Mouse (Mus musculus) brown adipose tissue, adult 24 weeks (tissue): ENCODE data around the gene Gtf3c6. TPM values are rescaled to one million over a fixed set of nuclear protein-coding genes. Genes with fewer than 3 reads are reported as not detected.

Experiments used
- H3K27ac ChIP-seq: fragments of 200-500 bp; replicated peaks from 2 replicates; pipeline ENCODE4 v1.5.1; 2012; ENCODE audit warnings: low read depth, mild to moderate bottlenecking, low read length
- H3K4me1 ChIP-seq: fragments of 200-500 bp; 2 replicates; pipeline ENCODE4 v1.6.1; 2012; ENCODE audit warnings: low read length, mixed read lengths; ENCODE audit not compliant: control insufficient read depth, insufficient read depth, insufficient read length
- H3K4me3 ChIP-seq: fragments of 200-500 bp; 2 replicates; pipeline ENCODE4 v1.5.1; 2012; ENCODE audit warnings: low read depth, mild to moderate bottlenecking, low read length, moderate library complexity; ENCODE audit not compliant: insufficient read depth
- polyA plus RNA-seq: library from polyadenylated mRNA; stranded (reverse); fragments of >200 nt; gene quantifications from 2 replicates; pipeline ENCODE4 v1.2.4, GENCODE M21; 2012; ENCODE audit not compliant: missing spikeins, insufficient read depth, insufficient read length

Gene Gtf3c6
- polyA plus RNA-seq, 1 experiment = 70.6 TPM

DNA sequence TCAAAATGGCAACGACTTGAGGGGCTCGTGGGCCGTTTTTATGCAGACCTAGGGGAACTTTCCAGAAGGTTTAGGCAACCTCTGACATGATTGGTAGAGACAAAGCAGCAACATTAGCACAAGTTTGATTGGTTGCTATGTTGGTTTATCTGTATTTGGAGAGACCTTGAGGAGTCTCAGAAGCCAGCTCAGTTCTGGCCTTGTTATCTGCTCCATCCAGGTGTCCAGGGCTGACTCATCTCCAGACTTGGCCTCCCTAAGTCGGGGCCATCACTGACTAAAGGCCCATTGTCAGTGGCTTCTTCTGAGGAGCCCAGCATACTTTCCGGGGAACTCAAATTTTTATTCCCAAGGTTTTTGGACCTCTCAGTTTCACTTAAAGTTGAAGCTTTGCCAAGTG is 16.0 kb upstream of the Gtf3c6 start:
- H3K4me1 ChIP-seq = no peaks in the 10 kb centered on the region

DNA sequence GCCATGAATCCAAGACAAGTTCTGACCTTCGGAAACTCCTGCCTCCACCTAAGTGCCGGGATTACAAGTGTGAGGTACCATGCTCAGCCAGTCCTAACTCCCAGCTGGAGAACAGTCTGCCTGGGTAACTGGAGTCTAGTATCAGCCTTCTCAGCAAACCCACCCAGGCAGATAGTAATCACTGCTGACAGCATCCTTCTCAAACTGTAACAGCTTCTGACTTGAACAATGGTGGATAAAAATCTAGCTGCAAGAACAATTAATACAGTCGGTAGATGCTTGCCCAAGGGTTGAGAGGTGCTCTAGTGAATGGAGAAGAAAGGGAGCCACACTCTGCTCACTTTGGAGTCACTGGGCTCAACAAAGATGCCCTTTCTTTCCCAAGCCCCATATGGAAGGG is 13.3 kb upstream of the Gtf3c6 start:
- no peak overlapping the region for H3K4me3 ChIP-seq
- no peak overlapping the region for H3K27ac ChIP-seq
- H3K4me1 ChIP-seq = no peaks in the 10 kb centered on the region

More for the DNA sequence above, 16.0 kb upstream of the Gtf3c6 start:
- Histone ChIP-seq H3K27ac (no peak overlapping the region), H3K4me3 (no peak overlapping the region)

DNA sequence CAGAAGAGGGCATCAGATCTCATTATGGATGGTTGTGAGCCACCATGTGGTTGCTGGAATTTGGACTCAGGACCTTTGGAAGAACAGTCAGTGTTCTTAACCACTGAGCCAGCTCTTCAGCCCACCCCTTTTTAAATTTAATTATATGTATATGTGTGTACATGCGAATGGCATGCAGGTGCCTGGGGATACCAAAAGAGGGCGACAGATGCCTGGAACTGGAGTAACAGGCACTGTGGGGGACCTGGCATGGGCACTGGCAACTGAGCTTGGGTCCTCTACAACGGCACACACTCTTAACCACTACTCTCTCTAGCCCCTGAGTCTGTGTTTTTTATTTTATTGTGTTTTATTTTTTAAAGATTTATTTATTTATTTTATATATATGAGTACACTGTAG is 7.0 kb upstream of the Gtf3c6 start:
- Histone ChIP-seq H3K4me1 (no peaks in the 10 kb centered on the region), H3K27ac (no peak overlapping the region)

DNA sequence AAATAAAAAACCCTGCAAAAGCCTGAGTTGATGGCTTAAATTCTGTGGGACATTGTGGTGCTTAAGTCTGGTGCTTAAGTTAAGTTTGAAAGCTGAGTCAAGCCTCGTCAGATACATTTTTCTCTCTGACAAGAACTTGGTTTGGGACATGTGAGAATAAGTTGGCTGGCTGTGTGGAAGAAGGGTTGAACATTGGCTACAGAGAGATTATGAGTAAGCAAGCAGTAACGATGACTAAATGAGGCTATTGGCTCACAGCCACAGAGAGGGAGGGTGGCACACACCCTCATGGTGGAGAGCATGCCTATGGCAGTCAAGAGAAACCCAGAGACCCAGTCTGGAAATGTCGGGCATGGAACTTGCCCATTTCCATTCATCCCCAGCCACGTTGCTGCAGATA is 5.8 kb upstream of the Gtf3c6 start:
- Histone ChIP-seq H3K27ac (no peak overlapping the region), H3K4me1 (no peaks in the 10 kb centered on the region), H3K4me3 (no peak overlapping the region)

More for the DNA sequence above, 7.0 kb upstream of the Gtf3c6 start:
- no peak overlapping the region for H3K4me3 ChIP-seq

DNA sequence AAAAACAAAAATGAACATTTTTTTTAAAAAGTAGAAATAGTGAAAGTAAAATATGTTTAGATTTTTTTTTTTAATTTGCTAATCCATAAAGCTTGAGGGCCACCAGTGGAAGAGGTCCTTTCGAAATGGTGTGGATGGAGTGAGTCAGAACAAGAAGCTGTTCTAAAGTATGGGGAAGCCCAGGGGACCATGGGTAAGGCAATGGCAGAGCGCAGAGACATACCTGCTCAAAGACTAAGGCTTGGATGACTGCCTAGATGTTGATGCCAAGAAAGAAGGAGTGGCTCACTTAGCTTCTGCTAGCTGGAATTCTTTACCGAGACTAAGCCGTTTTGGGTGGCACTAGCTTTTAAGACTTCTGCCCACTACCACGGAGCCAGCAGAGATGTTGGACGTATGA is 4.3 kb upstream of the Gtf3c6 start:
- H3K4me3 ChIP-seq = no peak overlapping the region
- H3K4me1 ChIP-seq = no peaks in the 10 kb centered on the region
- H3K27ac ChIP-seq = no peak overlapping the region

DNA sequence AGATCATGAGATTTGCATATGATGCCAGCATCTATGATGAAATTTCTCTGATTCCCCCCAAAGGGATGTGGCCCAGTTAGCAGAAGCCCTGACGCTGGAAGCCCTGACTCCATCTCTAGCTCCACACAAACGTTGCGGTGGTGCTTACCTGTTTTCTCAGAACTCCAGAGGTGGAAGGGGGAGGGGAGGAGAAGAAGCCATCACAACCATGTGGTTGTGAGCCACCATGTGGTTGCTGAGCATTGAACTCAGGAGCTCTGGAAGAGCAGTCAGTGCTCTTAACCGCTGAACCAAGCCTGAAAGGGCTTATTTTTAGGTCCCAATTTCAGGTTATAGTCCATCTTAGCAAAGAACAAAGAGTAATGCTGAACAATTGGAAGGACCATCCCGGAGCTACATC is 2.4 kb upstream of the Gtf3c6 start:
- no peak overlapping the region for H3K27ac ChIP-seq

DNA sequence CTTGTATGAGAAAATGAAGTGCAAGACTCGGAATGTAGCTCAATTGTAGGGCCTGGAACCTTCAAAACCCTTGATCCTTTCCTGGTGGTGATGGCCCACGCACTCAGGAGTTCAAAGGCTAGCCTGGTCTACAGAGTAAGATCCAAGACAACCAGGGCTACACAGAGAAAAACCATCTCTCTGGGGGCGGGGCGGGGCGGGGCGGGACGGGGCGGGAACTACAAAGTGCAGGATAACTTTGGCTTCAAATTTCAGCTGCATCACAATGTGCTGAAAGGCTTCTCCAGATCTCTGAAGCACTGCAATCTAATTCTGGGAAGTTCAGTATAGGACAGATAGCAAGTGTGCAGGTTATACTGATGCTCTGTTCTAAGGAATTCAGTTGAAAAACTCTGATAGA is 1.6 kb upstream of the Gtf3c6 start:
- H3K27ac ChIP-seq = no peak overlapping the region
- H3K4me3 ChIP-seq = peak overlapping the region; percentile 14; the same call in 1 of the 2 replicates
- peaks cover 2% of the 10 kb centered on the region; the same call in 1 of the 2 replicates for H3K4me1 ChIP-seq

More for the DNA sequence above, 2.4 kb upstream of the Gtf3c6 start:
- Histone ChIP-seq H3K4me3 (no peak overlapping the region), H3K4me1 (peaks cover 2% of the 10 kb centered on the region; the same call in 1 of the 2 replicates)

DNA sequence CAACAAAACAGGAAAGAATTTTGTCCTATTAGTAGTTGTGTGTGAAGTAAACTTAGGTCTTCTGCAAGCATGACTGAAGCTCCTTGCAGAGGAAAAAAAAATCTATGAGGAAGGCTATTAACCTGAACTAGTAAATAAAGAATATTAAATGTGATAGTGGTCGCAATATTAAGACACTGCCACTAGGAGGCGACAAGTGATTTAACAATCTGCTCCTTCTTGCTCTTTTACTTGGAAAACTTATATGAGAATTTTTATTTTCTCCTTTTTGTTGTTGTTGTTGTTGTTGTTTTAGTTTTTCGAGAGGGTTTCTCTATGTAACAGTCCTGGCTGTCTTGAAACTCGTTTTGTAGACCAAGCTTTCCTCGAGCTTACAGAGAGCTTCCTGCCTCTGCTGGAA is 1.1 kb upstream of the Gtf3c6 start:
- H3K4me1 ChIP-seq = peaks cover 2% of the 10 kb centered on the region; the same call in 1 of the 2 replicates
- H3K4me3 ChIP-seq = no peak overlapping the region
- H3K27ac ChIP-seq = no peak overlapping the region

DNA sequence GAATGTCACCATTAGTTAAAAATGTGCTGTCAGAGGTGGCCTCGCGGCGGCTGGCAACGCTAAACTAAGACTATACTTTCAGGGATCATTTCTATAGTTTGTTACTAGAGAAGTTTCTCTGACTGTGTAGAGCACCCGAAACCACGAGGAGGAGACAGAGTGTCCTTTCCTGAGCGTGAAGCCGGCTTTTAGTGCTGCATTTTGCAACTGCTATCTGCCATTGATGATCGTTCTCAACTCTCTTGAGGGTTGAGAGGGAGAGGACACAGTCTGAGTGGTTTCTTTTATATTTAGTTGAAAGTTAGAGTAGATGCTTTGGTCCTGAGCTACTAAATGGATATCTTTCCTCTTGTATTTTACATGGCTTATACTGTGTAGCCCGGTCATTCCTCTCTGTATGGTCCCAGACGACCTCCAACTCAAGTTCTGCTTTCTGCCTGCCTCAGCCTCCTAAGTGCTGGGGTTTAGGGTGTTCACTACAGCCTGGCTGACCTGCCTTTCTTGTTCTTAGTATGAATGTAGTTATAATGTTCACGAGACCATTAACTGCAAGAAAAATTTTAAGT is 576 bp upstream of the Gtf3c6 start:
- peak overlapping the region; percentile 38 for H3K4me3 ChIP-seq
- peak overlapping the region; percentile 29; the same call in 1 of the 2 replicates for H3K27ac ChIP-seq
- peaks cover 2% of the 10 kb centered on the region; the same call in 1 of the 2 replicates for H3K4me1 ChIP-seq

DNA sequence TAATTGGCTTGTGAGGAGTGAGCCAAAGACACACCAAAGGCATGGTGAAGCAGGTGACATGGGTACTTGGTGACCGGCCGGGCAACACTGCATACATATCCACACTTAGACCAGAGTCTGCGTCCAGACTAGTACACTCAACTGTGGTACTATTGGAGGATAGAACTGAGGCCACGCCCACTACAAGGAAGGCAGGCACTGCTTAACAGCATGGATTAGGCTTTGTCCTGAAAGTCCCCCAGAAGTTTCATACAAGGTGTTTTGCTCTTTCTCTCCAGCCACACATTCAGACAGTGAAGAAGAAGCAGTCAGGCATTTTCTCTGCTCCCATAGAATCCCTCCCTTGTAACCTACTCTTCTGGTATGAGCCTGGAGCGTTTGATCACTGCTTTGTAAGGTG is 1.2 kb downstream of the Gtf3c6 start:
- Histone ChIP-seq H3K27ac (no peak overlapping the region), H3K4me1 (peaks cover 2% of the 10 kb centered on the region; the same call in 1 of the 2 replicates), H3K4me3 (peak overlapping the region; percentile 89)

DNA sequence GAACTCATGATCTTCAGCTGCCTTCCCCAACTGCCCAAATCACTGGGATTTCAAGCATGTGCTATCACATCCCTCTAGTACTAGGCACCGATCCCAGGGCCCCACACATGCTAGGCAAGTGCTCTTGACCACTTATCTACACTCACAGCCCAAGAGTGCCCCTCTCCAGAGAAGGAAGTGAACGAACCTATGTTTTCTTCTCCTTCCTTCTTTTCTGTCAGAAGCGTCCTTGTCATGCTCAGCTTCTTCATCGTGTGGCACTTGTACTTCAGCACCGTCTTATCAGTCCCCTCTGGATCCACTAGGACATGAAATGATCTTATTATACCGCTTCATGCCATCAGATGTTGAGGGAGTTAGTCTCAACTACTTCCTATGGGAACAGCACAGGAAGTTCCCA is 6.9 kb downstream of the Gtf3c6 start:
- no peaks in the 10 kb centered on the region for H3K4me1 ChIP-seq
- no peak overlapping the region for H3K27ac ChIP-seq
- H3K4me3 ChIP-seq = no peak overlapping the region

DNA sequence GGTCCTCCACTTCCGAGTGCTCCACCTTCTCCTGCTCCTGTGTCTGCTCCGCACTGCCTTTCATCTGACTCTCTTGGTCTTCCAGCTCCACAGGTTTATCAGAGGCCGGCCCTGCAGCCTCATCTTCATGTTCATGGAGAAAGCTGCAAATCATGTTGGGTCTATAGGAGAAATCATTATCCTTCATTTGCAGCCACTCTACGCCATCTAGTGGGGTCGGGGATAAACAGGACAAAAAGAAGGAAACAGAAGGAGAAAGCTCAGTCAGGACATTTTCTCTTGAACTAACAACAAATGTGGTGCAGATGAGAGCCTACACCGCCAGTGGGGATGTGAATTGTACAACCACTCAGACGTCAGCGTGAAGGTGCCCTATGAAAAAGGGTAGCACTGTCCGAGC is 8.3 kb downstream of the Gtf3c6 start:
- Histone ChIP-seq H3K27ac (no peak overlapping the region), H3K4me3 (no peak overlapping the region), H3K4me1 (no peaks in the 10 kb centered on the region)

DNA sequence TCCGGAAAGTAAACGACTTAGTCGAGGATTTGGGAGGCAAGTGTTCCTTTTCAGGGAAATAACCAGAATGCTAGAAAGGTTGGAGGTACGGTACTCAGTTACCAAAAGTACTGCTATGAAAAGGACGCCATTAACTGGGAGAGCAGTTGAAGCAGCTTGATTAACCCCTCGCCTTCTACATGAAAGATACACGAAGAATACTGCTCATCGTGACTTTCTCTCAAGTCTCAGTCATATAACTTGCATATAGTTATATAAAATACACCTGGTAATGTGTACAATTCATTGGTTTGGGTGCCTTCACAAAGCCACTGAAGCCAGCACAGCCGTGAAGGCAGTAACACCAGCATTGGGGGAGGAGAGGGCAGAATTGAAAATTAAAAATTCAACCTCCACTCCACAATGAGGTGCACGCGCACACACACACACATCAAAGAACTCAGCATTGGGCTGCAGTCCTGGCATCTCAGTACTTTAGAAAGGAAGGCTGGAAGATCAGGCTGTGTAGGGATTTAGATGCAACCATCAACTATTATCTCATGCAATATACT is 10.7 kb downstream of the Gtf3c6 start:
- H3K4me1 ChIP-seq = no peaks in the 10 kb centered on the region
- peak overlapping the region; percentile 36 for H3K27ac ChIP-seq
- H3K4me3 ChIP-seq = peak overlapping the region; percentile 68

DNA sequence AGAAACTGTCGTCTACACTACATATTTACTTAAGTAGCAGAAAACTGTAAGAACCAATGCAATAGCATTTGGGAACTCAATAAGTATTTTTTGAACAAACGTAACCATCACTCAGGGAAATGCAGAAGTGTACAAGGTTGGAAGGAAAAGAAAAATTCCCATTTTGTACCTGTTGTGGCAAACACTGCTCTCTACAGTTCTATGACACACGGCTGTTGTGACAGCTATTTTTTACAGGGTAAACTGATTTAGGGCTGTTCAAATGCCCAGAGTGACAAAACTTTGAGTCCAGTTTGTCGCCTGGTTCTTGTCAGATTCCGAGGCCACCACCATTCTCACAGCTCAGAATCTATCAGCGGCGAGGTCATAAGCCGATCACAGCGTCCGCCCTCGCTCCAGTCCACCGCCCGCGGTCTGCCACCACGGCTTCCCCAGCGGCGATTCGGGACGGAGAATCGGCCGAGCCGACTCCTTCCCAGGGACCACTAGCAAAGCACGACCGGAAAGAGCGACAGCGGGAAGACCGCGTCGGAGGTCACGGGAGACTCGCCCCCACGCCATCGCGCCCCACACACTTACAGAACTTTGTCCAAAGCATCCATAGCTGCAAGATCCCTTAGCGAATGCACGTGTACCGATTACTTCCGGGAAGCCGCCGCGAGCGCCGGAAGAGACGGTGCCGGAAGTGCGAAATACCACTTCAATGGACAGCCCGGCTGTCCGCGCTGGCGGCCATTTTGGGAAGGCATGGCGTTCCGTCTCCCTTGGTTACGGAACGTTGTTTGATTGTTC is 11.3 kb downstream of the Gtf3c6 start, which contains the start of gene Rpf2:
Gene Rpf2, minus strand, starts transcription at position 663 of the 792 bp plus-strand sequence.
- Histone ChIP-seq H3K27ac (peak within 1 kb of the TSS; percentile 36), H3K4me1 (no peaks in the 10 kb centered on the region), H3K4me3 (peak within 1 kb of the TSS; percentile 68)

DNA sequence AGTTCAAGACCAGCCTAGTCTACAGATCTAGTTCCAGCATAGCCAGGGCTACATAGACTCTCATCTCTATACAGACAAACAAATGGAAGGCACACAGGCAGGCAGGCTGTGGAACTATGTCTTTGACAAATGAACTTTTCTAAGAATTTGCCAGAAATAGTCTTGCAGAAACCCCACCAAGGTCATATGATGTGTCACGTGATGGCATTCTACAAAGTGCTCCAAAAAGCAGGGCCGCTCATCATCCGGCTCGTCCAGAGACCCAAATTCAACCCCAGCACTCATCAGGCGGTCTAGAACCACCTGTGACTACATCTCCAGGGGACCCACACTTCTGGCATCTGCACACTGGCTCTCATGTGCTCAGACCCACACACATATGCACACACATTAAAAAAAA is 20.1 kb downstream of the Gtf3c6 start:
- Histone ChIP-seq H3K27ac (no peak overlapping the region), H3K4me1 (no peaks in the 10 kb centered on the region), H3K4me3 (no peak overlapping the region)
